Mouse (Mus musculus) cerebellum, adult 2 months (tissue): ENCODE results near the gene Gpr45. TPM values are rescaled to one million over a fixed set of nuclear protein-coding genes. Genes with fewer than 3 reads are reported as not detected.

Experiments
- DNase-seq, 2 experiments: peaks; one replicate each; pipeline ENCODE4 v3.0.0; 2021
- H3K27ac ChIP-seq: fragments of 200-500 bp; 2 replicates; pipeline ENCODE4 v1.5.1; 2012; ENCODE audit warnings: low read length, control low read depth, inconsistent platforms; ENCODE audit not compliant: insufficient read depth
- H3K27me3 ChIP-seq: fragments of 200-500 bp; 2 replicates; pipeline ENCODE4 v1.6.1; 2012; ENCODE audit warnings: inconsistent platforms, mild to moderate bottlenecking, low read length, moderate library complexity; ENCODE audit not compliant: control insufficient read depth, insufficient read depth
- H3K4me1 ChIP-seq: fragments of 200-500 bp; 2 replicates; pipeline ENCODE4 v1.6.1; 2011; ENCODE audit warnings: low read length; ENCODE audit not compliant: control insufficient read depth, insufficient read depth
- H3K4me3 ChIP-seq: fragments of 200-500 bp; replicated peaks from 2 replicates; pipeline ENCODE3; 2011; ENCODE audit warnings: mild to moderate bottlenecking, low read depth, low read length, control low read depth; ENCODE audit not compliant: insufficient read depth
- CTCF ChIP-seq: fragments of 200-500 bp; IDR thresholded peaks from 2 replicates; pipeline ENCODE4 v1.5.1; 2011; ENCODE audit warnings: low read depth, mild to moderate bottlenecking, control low read depth, low read length, moderate library complexity, borderline replicate concordance; ENCODE audit not compliant: insufficient read depth
- POLR2A ChIP-seq: fragments of 200-500 bp; IDR thresholded peaks from 2 replicates; pipeline ENCODE4 v1.6.1; 2011; ENCODE audit warnings: low read length, control low read depth, borderline replicate concordance; ENCODE audit not compliant: insufficient read depth
- WGBS: fragments of 180-500 bp; shearing (Covaris S2); methylation state at CpG from one replicate; pipeline ENCODE4 v1.1.7; 2018; 5-methylcytosine and 5-hydroxymethylcytosine counted together
- polyA plus RNA-seq: library from polyadenylated mRNA; depleted of rRNA; stranded (reverse); fragments of >200 nt; gene quantifications from 2 replicates; pipeline ENCODE4 v1.2.3, GENCODE M21; 2012

Gpr45 gene
- polyA plus RNA-seq, 1 experiment: 5.8 TPM

GRCm38 (mm10) chr1:42933613-42934012, 19.1 kb upstream of the Gpr45 start:
- no peaks in the 10 kb centered on the region for H3K4me1 ChIP-seq
- H3K27me3 ChIP-seq: no peaks in the 10 kb centered on the region
- no peak overlapping the region for H3K4me3 ChIP-seq
- no peak for TF ChIP-seq CTCF
- no peak for TF ChIP-seq POLR2A
- DNase-seq: no peak
- no peak overlapping the region for H3K27ac ChIP-seq
- 89% methylated on average over 1 of the region's 1 CpGs for WGBS

DNA sequence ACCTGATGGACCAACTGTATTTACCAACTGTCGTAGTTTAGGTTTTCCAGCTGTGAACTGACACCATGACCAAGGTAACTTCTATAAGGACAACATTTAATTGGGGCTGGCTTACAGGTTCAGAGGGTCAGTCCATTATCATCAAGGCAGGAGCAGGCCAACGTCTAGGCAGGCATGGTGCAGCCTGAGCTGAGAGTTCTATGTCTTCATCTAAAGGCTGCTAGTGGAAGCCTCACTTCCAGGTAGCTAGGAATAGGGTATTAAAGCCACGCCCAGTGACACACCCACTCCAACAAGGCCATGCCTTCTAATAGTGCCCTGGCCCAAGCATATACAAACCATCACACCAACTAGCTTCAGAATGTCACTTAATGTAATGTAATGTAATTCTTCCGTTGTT, 4.2 kb upstream of the Gpr45 start:
- no peak for DNase-seq
- TF ChIP-seq CTCF: no peak
- TF ChIP-seq POLR2A: no peak
- H3K27me3 ChIP-seq: no peaks in the 10 kb centered on the region; the same call in 1 of the 2 replicates
- 85% methylated on average over 4 of the region's 4 CpGs for WGBS
- H3K4me1 ChIP-seq: peaks cover 4% of the 10 kb centered on the region; the same call in 1 of the 2 replicates
- H3K27ac ChIP-seq: no peak overlapping the region
- H3K4me3 ChIP-seq: no peak overlapping the region

- TF ChIP-seq POLR2A (no peak), CTCF (no peak)
- Histone ChIP-seq H3K4me1 (peaks cover 4% of the 10 kb centered on the region; the same call in 1 of the 2 replicates), H3K27me3 (no peaks in the 10 kb centered on the region; the same call in 1 of the 2 replicates), H3K4me3 (peak overlapping the region; percentile 65), H3K27ac (no peak overlapping the region)
- under 1% methylated on average over 16 of the region's 16 CpGs for WGBS
- no peak for DNase-seq
Observed at GRCm38 (mm10) chr1:42953482-42953822, 780 bp downstream of the Gpr45 start.

- WGBS: 100% methylated on average over 1 of the region's 1 CpGs
- H3K4me1 ChIP-seq: no peaks in the 10 kb centered on the region
- no peak for TF ChIP-seq POLR2A
- no peak for TF ChIP-seq CTCF
- H3K27ac ChIP-seq: no peak overlapping the region
- H3K27me3 ChIP-seq: no peaks in the 10 kb centered on the region
- H3K4me3 ChIP-seq: no peak overlapping the region
- DNase-seq: no peak
Observed at GRCm38 (mm10) chr1:42956828-42957227, 4.2 kb downstream of the Gpr45 start.

- 74% methylated on average over 8 of the region's 8 CpGs for WGBS
- H3K27me3 ChIP-seq: no peaks in the 10 kb centered on the region
- no peaks in the 10 kb centered on the region for H3K4me1 ChIP-seq
- no peak for DNase-seq
- no peak overlapping the region for H3K27ac ChIP-seq
- TF ChIP-seq CTCF (no peak), POLR2A (no peak)
- H3K4me3 ChIP-seq: no peak overlapping the region
Observed at GRCm38 (mm10) chr1:42983082-42983771, 30.6 kb downstream of the Gpr45 start.

- DNase-seq: no peak
- TF ChIP-seq CTCF (no peak), POLR2A (no peak)
- whole genome bisulfite sequencing: 93% methylated on average over 3 of the region's 3 CpGs
Observed at GRCm38 (mm10) chr1:42984119-42984518, 31.4 kb downstream of the Gpr45 start.

DNA sequence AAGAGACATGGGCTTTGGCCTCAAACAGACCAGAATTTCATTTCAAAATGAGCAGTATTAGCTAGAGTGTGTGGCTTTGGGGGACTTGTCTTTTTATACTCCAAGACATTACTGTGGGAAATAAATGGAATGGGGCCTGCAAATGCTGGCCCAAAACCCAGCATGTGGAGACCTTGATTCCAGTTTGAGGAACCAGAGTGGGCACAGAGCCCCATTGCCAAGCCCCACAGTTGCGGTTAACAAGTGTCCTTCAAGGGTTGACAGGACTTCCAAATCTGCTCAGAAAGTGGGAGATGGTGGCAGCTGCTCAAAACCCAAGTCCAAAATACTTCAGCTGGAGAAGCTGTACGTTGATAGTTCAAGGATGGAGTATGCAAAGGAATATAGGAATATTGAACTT, 36.3 kb downstream of the Gpr45 start:
- H3K4me3 ChIP-seq: no peak overlapping the region
- no peaks in the 10 kb centered on the region for H3K4me1 ChIP-seq
- no peak for TF ChIP-seq POLR2A
- TF ChIP-seq CTCF: no peak
- no peak overlapping the region for H3K27ac ChIP-seq
- 79% methylated on average over 2 of the region's 2 CpGs for WGBS
- H3K27me3 ChIP-seq: no peaks in the 10 kb centered on the region
- no peak for DNase-seq

More at GRCm38 (mm10) chr1:42984119-42984518, 31.4 kb downstream of the Gpr45 start:
- no peaks in the 10 kb centered on the region for H3K27me3 ChIP-seq
- H3K4me3 ChIP-seq: no peak overlapping the region
- H3K27ac ChIP-seq: no peak overlapping the region
- H3K4me1 ChIP-seq: no peaks in the 10 kb centered on the region

- Histone ChIP-seq H3K27ac (no peak overlapping the region), H3K4me1 (no peaks in the 10 kb centered on the region), H3K4me3 (no peak overlapping the region), H3K27me3 (no peaks in the 10 kb centered on the region)
- DNase-seq: peak; percentile 4 to 7
- WGBS: 6% methylated on average over 13 of the region's 13 CpGs
- no peak for TF ChIP-seq POLR2A
- no peak for TF ChIP-seq CTCF
Observed at GRCm38 (mm10) chr1:43006051-43006514, 53.4 kb downstream of the Gpr45 start.
